Mouse (Mus musculus): ENCODE measurements around the gene Hhatl.

DNA sequence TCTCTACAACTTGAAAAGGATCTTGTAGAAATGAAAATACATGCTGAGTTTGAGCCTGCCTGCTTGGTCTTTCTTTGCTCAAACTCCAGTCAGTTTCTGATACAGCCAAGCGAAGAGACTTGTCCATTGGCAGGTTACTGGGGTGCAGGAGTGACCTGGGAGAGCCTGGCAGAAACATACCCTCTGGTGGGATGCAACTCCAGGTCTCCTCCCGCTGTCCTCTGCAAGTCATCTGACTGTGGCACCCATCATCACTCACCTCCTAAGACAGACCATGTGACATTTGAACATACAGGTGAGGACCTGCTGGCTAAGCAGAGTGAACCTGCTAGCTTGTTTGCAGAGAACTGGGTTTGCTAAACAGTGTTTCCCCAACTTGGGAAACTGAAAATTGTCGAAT is 35.5 kb downstream of the Hhatl start:
- TF ChIP-seq CTCF (IDR thresholded peaks at IDR 0.05; ENCODE audit: borderline replicate concordance, insufficient read depth, low read length) (no peak), POLR2A (IDR thresholded peaks at IDR 0.05; ENCODE audit: low read depth, low read length) (no peak)

All from embryonic fibroblast, embryonic 13.5 days (primary cell).